Mouse (Mus musculus): Measurements from ENCODE around the gene Fitm1.

GRCm38 (mm10) chr14:55614565-55615178, 39.3 kb downstream of the Fitm1 start:
- TF ChIP-seq POLR2A (IDR thresholded peaks at IDR 0.05; ENCODE audit: low read depth, low read length) (no peak), CTCF (IDR thresholded peaks at IDR 0.05; ENCODE audit: extremely low read depth, insufficient read length, insufficient replicate concordance, low read depth, low read length) (no peak)

Measured in small intestine, adult 2 months (tissue).